Mouse (Mus musculus): ENCODE data around the gene Lrp1.

The Lrp1 gene

DNA sequence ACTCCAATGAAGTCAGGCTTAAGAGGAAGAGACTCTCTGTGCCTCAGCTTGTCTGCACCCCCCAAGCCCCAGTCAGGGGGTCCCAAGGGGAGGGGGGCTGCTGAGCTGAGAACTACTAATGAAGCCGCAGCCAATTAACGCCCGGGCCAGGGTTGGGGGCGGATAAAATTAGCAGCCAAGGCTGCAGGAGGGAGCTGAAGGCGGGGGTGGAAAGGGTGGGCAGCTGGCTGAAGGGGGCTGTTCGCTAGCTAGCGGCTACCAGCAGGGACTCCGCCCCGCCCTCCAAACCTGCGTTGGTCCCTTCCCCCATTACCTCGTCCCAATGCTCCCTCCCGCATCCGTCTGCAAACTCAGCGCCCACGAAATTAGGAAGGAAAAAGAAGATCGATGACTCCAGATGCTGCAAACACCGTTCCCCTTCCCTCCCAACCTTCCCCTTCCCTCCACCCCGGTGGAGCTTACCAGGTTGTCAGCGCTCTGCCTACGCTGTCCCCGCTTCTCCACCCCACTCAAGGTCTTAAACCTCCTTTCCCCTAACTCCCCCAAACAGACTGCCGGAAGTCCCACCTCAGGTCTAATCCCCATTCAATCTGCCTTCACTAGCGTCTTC is 96.2 kb downstream of the Lrp1 start:
- in situ Hi-C loops (cut with MboI, MseI): no loop called here

DNA sequence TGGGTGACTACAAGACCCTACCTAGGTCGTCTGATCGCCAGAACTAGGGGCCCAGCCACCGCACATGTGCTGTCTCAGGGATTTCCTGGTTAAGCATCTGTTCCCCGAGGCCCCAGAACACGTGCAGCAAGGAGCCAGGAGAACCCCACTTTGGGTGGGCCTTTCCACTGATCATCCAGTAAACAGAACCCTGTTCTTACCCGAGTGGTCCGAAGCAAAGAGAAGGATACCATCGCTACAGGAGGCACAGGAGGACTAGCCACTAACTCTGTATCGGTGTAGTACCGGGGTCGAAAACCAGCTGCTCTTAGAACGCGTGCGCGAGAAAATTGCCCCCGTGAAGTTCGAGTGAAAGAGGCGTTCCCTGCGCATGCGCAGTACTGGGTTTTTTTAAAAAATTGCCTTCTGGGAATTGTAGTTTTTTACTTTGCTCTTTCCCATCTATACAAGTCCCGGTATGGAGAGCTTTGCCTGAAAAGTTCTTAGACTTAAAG is 98.8 kb downstream of the Lrp1 start, which contains the start of gene Shmt2:
Gene Shmt2 (minus strand): TSS at position 357 of the 494 bp plus-strand sequence.
- in situ Hi-C loops (cut with MboI, MseI): no loop called here

DNA sequence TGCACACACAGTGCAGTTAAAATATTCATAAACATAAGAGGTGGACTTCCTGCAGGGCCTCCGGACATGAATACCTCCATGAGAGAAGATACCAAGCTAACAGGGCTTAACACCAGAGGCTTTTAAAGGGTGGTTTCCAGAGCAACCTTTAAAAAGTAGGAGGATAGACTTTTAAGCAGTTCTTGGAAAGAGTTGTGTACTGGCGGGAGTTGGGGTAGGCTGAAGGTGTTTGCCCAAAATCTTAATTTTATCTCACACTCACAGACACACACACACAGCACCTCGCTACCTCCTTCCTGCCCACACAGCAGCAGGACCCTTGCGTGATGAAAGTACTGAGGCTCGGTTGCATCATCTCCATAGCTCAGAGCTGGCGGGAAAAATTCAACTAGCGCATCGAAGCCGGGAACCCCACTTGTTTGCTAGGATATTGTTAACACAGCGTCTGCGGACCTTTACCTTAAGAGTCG is 99.3 kb downstream of the Lrp1 start:
- in situ Hi-C loops (cut with MboI, MseI): no loop called here

DNA sequence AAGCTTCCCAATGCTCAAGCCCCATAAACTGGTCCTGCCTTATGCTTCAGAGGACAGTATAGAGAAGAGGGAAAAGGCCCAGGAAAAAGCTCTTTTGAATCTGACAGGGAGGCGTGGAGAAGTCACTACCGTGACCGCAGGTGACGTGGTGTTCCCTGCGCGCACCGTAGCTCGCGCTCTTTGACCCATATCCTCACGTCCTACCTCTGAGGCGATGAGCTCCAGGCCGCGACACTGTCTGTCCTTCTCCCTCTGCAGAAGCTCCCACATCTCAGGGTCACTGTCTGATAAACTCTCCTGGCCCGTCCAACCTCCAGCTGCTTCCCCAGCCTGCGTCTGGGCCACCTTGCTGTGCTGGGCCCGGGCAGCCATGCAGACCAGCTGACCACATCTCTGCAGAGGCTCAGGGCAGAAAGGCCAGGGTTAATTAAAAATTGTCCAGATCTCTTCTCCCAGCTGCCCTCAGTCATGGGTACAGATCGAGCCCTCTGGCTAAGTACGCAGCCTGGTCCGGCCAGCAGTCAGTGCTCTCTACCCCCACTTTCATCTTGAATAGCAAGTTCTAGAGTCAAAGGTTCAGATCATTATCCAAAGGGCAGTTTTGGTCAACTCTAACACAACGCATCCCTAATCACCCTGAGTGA is 100.1 kb downstream of the Lrp1 start:
- in situ Hi-C loops (cut with MboI, MseI): no loop called here

DNA sequence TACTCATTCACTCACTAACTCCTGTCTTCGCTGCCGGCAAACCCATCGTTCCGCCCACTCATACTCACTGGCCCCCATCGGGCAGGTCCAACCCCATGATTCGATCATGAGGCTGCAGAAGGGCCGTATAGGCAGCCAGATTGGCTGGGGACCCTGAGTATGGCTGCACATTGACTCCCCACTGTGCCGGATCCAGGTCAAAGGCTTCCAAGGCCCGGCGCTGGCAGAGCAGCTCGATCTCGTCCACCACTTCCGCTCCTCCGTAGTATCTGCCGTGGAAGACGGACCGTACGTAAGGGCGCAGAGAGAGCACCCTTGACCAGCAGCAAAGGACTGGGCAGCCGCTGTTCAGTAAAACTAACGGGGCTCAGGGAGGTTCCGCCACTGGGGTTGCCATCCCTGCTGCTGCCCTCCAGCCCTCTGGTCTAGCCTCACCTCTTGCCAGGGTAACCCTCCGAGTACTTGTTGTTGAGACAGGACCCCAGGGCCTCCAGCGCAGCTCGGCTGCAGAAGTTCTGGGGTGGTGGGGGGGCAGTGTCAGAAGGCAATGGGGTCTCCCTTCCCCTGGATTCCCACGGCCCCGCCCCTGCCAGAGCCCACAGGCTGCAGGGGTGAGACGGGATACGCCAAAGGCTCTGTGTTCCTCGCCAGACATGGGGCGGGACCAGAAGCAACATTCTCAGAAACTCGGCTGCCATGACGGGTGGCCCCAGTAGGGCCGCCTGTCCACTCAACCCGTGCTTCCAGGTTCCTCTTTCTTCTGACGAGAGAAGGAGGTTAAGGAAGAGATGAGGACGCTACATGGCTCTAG is 100.8 kb downstream of the Lrp1 start:
- in situ Hi-C loops (cut with MboI, MseI): loop anchor here (10.0 kb wide), 1 partner anchor 565 kb away; the partner anchor contains the start of gene Atp5b

DNA sequence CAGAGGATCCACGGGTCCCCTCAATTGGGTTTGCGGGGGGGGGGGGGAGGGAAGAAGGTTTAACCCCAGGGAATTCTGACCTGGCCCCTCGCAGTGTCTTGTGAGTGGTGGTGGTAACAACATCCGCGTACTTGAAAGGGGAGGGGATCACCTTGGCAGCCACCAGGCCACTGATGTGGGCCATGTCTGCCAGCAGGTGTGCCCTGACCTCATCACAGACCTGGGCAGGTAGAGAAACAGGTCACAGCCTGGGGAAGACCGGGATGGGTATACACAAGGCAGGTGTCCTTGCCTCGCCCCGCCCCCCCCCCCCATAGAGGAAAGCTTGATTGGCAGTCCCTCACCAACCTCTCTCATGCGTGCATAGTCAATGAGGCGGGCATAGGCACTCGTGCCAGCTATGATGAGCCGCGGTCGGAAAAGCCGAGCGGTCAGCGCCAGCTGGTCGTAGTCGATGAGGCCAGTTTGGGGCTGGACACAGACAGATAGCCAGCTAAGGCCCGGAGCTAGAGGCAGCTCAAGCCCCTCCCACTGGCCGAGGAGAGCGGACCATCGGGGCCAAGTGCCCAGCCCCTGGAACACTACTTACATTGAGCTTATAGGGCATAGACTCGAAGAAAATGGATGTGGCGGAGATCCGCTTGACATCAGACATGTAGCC is 101.8 kb downstream of the Lrp1 start:
- in situ Hi-C loops (cut with MboI, MseI): loop anchor here (10.0 kb wide), 1 partner anchor 566 kb away; the partner anchor contains the start of gene Atp5b

DNA sequence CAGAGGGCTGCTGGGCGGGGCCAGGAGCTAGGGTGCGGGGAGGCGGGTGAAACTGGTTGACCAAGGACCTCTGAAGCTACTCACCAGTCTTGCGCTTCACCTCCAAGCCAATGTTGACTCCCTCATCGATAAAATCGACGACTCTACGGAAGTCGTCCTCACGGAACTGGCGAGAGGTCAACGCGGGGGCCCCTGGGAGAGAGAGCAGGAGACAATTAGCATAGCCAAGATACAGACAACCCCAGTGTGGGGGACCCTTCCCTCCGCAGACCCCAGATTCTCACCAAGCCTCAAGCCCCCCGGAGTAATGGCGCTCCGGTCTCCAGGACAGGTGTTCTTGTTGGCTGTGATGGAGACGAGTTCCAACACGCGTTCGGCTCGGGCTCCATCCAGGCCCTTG is 103.0 kb downstream of the Lrp1 start:
- in situ Hi-C loops (cut with MboI, MseI): loop anchor here (10.0 kb wide), 1 partner anchor 567 kb away; the partner anchor contains the start of gene Atp5b

DNA sequence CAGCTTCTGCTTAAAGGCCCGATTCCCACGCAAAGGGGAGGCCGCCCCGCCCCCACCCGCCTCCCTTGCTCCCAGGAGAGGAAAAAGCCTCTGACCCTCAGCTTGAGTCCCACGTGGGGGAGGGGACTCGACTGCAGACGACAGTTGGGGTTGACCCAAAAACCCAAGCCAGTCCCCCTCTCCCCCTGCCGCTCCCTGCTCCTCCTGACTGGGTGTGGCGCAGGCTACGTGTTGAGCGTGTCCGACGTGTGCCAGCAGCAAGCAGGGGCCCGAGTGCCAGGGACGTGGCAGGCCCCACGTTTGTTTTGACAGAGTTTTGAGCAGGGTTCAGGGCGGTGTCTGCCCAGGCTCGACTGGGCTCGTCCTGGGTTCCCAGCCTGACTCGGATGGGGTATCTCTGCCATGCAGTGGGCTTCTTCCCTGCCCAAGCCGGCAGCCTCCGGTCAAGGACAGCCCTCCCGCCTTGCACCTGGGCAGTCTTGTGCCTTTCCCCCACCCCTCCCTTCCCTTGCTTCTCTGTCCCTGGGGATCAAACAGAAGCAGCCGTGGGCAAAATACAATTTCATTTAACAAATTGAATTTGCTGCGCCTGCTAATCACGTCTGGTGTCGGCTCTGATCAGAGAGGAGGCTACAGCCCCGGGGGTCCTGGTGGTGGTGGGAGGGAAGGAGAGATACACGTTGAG is 104.2 kb downstream of the Lrp1 start:
- in situ Hi-C loops (cut with MboI, MseI): loop anchor here (10.0 kb wide), 1 partner anchor 568 kb away; the partner anchor contains the start of gene Atp5b

DNA sequence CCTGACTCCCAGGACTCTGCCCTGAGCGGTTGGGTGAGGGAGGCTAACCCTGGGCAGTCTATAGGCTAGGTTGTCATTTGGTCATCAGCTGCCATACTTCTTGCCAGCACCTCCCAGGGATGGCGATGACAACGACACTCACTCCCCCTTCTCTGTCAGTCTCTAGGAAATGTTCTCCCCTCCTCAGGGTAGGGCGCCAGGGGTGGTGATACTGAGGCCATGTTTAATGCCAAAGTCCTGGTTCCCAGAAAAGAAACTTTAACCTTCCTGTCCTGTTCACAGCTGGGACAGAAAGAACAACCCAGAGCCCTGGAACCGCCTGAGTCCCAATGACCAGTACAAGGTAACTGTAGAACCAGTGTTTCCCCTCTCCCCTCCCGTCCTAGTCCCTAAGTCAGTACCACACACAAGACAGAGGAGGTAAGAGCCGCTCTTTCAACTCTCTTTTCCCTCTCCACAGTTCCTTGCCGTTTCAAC is 104.9 kb downstream of the Lrp1 start:
- in situ Hi-C loops (cut with MboI, MseI): loop anchor here (10.0 kb wide), 1 partner anchor 569 kb away; the partner anchor contains the start of gene Atp5b

DNA sequence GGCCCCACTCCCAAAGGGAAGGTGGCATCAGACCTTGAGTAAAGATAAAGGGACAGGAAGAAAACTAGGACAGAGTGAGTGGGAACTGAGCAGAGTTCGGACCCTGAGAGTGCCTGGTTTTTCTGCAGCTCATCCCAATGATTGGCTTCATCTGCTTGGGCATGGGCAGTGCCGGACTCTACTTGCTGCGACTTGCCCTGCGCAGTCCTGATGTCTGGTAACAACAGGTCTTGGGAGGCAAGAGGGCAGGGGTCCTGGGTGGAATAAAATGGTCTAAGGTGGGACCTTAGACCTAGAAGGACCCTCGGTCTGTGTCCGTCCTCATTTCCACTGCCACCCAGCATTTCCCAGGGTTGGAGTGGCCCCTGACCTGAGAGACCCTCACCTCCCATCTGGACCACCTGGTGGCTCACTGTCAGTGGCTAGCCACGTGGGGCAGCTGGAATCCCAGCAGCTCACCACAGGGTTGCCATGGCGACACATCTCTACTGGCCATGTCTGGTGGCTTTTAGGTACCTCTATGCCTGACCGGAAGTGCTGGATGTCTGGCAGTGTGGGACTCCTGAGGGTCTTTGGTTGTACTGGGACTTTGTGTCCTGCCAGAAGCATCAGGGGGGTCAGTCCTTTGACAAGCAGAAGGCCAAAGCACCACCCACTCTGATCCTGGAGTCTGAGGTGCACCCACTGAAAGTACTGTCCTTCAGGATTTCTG is 105.5 kb downstream of the Lrp1 start:
- in situ Hi-C loops (cut with MboI, MseI): loop anchor here (10.0 kb wide), 1 partner anchor 569 kb away; the partner anchor contains the start of gene Atp5b

DNA sequence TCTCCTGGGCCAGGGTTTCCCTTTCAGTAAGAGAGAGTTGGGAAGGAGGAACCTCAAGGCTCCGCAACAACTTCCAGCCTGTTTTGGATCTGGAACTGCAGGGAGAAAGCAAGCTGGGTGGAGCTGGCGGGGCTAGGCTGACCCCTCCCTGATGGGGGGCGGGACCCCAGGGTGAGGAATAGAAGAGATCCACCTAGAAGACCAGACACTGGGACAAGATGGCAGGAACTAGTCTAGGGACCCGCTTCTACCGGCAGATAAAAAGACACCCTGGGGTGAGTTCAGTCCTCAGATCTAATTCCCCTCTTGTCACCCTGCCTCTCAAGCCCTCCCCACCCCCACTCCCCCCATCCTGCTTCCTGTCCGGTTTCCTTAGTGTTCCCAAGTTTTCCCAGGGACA is 106.2 kb downstream of the Lrp1 start, which contains the start of gene Ndufa4l2:
Gene Ndufa4l2 (plus strand): TSS at position 204 of the 400 bp plus-strand sequence.
- in situ Hi-C loops (cut with MboI, MseI): loop anchor here (10.0 kb wide), 1 partner anchor 570 kb away; the partner anchor contains the start of gene Atp5b

DNA sequence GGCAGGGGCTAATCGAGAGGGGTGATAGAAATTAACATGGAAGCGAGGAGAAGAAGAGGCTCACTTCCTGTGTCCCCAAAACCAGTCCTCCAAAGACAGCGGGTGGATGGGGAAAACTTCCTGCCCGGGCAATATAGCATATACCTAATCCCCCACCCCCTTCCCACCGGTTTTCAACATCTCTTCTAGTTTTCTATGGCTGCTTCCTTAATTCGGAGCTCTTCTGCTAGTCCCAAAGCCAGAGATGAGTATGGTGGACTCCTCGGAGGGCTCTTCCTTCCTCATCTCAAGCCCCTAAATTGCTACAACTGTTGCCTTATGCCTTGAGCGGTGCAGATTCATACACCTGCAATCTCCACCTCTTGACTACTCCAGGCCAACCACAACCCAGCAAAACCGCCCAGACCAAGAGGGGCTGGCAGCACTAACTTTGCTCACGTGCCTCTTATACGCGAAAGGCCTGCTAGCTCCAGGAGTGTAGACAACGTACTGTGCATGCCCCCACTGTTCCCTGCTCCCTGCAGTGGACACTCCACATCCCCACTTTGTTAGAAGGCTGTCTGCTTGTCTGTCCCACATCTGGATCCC is 106.7 kb downstream of the Lrp1 start:
- in situ Hi-C loops (cut with MboI, MseI): loop anchor here (10.0 kb wide), 1 partner anchor 571 kb away; the partner anchor contains the start of gene Atp5b

DNA sequence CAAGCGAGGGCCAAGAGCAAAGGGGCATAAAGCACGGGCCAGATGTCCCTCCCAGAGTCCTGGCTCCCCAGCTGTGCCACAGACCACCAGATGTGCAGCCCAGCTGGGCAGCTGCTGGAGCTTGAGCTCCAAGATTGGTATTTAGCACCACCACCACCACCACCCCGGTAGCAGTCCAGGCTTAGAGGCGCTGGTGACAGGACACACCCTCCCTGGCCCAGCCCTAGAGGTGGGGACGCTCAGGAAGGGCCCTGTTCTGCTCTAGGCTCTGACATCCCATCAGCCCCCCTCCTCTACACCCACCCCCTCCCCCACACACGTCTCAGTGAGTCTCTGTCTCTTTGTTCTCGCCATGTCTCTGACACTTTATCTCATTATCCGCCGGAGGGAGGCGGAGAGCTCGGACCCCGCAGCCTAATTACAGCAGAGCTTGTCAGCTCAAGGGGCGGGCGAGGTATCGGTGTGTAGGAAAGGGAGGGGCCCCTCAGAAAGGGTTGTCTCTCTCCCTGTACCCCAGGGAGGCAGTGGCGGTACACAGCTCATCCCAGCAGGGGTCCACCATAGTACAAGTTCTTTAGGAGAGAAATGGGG is 107.4 kb downstream of the Lrp1 start:
- in situ Hi-C loops (cut with MboI, MseI): loop anchor here (10.0 kb wide), 1 partner anchor 571 kb away; the partner anchor contains the start of gene Atp5b

DNA sequence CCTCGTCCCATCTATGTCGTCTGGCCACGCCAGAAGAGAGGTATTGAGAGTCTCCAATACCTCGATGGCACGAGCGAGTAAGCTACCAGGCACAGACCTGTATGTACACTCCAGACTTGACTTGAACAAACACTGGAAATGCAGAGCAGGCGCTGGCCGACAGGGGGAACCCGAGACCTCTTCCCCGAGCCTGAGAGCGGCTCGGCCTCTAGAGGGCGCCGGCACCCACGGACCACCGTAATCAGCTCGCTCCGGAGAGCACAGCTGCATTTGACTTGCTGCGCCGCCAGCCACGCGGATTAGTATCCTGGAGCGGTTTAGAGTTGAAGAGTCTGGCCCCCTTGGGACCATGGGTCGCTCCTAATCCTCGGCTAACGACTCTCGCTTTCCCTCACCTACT is 108.1 kb downstream of the Lrp1 start:
- in situ Hi-C loops (cut with MboI, MseI): loop anchor here (10.0 kb wide), 1 partner anchor 572 kb away; the partner anchor contains the start of gene Atp5b

DNA sequence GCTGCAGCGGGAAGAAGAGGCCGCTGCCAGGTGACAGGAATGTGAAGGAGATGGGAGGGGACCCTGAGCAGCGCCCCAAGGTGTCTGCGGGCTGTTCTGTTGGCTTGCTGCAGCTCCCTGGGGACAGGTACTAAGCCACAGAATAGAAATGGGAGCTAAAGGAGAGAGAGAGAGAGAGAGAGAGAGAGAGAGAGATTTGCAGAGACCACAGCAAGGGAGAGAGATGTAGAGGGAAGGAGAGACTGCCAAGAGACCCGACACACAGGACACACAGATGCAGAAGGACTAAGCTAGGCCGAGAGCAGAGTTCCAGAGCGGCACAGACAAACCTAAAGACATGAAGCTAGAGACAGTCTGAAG is 108.7 kb downstream of the Lrp1 start:
- in situ Hi-C loops (cut with MboI, MseI): loop anchor here (10.0 kb wide), 1 partner anchor 573 kb away; the partner anchor contains the start of gene Atp5b

DNA sequence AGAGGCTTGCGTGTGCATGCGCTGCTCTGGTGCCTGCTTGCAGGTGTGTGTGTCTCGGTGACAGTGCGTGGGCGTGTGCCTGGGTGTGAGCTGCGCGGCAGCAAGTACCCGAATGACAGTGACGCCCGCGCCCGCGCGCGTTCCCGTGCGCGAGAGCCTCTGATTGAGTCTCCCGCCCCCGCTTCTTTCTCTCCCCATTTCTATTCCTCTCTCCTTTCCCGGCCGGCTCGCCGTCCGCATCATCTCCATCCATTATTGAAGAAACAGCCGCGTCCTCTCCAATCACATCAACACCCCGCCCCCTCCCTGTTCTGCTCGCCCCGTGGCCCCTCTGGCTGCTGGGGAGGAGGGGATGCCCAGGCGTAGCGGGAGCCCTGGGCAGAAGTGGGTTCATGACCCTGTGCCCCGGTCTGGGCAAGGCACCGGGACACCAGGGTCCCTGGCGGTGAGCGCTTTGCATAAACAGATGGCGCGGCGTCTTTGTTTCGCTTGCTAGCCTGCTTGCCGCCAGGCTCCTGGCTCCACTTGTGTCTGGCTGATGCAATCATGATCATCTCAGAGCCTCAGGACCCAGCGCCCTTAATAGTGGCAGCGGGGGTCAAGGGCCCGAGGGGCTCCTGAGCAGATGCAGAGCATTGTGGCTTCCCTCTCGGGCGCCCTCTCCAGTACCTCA is 109.2 kb downstream of the Lrp1 start:
- in situ Hi-C loops (cut with MboI, MseI): loop anchor here (10.0 kb wide), 1 partner anchor 573 kb away; the partner anchor contains the start of gene Atp5b

DNA sequence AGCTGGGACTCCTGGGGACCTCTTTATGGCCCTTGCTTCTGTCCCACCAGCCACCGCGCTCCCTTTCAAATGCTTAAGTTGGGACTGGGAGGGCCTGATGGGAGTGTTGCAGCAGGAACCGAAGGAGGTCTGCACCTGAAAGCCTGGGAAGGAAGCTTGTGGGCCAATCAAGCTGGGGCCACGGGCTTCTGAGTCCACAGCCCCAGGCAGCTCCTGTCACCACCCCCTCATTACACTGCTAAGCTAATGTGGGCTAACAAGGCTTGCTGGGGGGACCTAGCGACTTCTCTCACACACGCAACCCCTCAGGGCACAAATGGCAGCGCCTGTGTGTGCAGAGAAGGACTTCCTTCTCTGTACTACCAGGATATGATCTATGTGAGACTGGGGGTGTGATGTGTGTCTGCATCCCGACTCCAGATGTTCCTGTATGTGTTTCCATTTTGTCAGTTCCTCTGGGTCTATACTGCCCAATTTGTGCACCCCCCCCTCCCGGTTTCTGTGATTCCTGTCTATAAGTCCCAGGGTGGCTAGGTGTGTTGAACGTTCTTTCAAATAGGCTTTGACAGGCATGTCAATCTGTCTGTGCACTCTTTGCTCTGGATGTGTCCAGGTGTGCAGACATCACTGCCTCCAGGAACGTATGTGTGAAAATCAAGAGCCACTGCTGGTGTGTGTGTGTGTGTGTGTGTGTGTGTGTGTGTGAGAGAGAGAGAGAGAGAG is 109.9 kb downstream of the Lrp1 start:
- in situ Hi-C loops (cut with MboI, MseI): loop anchor here (10.0 kb wide), 1 partner anchor 574 kb away; the partner anchor contains the start of gene Atp5b

All from T-helper 1 cell (primary cell).